Mouse (Mus musculus) kidney, embryonic 14.5 days (tissue): ENCODE measurements around the gene Zfp108. TPM values are rescaled to one million over a fixed set of nuclear protein-coding genes. Genes with fewer than 3 reads are reported as not detected.

Experiments
- ATAC-seq: fragments of 200-750 bp; cut with Nextera tagmentation; 2 replicates; pipeline ENCODE4 v1.8.0; 2017; ENCODE audit warnings: moderate number of reproducible peaks, mild to moderate bottlenecking, moderate TSS enrichment, moderate library complexity; ENCODE audit not compliant: low FRiP score, low TSS enrichment
- H3K27ac ChIP-seq: fragments of 300-500 bp; sonication (generic); 2 replicates; pipeline ENCODE4 v1.5.1; 2014; ENCODE audit warnings: low read depth, mild to moderate bottlenecking, low read length, moderate library complexity, mixed read lengths
- H3K27me3 ChIP-seq: fragments of 300-500 bp; sonication (generic); 2 replicates; pipeline ENCODE4 v1.6.1; 2014; ENCODE audit warnings: mild to moderate bottlenecking, low read length; ENCODE audit not compliant: control insufficient read depth, insufficient read depth
- H3K36me3 ChIP-seq: fragments of 300-500 bp; sonication (generic); 2 replicates; pipeline ENCODE4 v1.6.1; 2014; ENCODE audit warnings: low read length, mixed read lengths; ENCODE audit not compliant: control insufficient read depth, insufficient read depth
- H3K4me1 ChIP-seq: fragments of 300-500 bp; sonication (generic); 2 replicates; pipeline ENCODE4 v1.6.1; 2014; ENCODE audit warnings: low read length, mixed read lengths; ENCODE audit not compliant: control insufficient read depth, insufficient read depth
- H3K4me2 ChIP-seq: fragments of 300-500 bp; sonication (generic); replicated peaks from 2 replicates; pipeline ENCODE4 v1.6.1; 2014; ENCODE audit warnings: low read depth, mild to moderate bottlenecking, low read length
- H3K4me3 ChIP-seq: fragments of 300-500 bp; sonication (generic); 2 replicates; pipeline ENCODE4 v1.5.1; 2014; ENCODE audit warnings: mild to moderate bottlenecking, low read length
- H3K9ac ChIP-seq: fragments of 300-500 bp; sonication (generic); 2 replicates; pipeline ENCODE4 v1.6.1; 2014; ENCODE audit warnings: low read depth, mild to moderate bottlenecking, low read length, moderate library complexity
- H3K9me3 ChIP-seq: fragments of 300-500 bp; sonication (generic); 2 replicates; pipeline ENCODE4 v1.6.1; 2016; ENCODE audit warnings: low read length; ENCODE audit not compliant: control insufficient read depth
- WGBS: fragments of 180-500 bp; shearing (Covaris S2); extraction: QIAGEN DNeasy Blood & Tissue Kit; methylation state at CpG from one replicate; pipeline ENCODE4 v1.1.7; 2014; 5-methylcytosine and 5-hydroxymethylcytosine counted together
- polyA plus RNA-seq: library from polyadenylated mRNA; unstranded; fragments of >200 nt; fragmentation: Nextera tagmentation; extraction: Ambion mirVana; gene quantifications from 2 replicates; pipeline ENCODE4 v1.2.1, GENCODE M21; 2014

The Zfp108 gene
- polyA plus RNA-seq, 1 experiment from 2014 or later: 3.5 TPM

DNA sequence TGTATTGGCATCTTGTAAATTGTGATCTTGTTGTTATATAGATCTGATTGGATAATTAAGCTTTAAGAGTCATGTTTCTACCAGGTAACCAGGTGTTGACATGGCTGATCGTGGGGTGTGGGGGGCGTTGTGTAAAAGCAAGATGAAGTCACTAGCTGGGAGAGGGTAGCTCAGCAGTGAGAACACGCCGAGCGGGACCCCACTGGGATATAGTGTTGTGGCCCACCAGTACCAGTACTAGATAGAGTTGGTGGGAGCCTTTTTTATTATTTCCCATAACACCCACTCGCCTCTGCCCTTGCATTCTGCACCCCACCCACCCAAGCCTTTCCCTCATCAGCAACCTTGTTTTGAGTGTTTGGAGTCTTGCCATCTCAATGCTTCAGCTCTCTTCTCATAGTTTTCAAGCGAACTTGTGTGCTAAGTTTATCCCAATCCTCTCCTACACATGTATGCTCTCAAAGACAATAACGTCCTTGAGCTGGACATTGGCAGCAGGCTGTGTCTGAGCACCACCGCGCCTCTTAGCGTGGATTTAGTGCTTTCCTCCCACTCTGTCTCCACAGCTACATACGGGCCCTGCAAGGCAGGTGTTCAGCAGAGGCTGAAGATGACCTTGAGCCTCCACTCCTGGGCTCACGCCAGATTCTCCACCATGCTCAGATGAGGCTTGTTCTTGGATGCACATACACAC lies 4.9 kb downstream of the Zfp108 start:
- no peak overlapping the region for H3K4me3 ChIP-seq
- H3K27me3 ChIP-seq: no peaks in the 10 kb centered on the region
- H3K27ac ChIP-seq: no peak overlapping the region
- no peak overlapping the region for H3K4me2 ChIP-seq
- WGBS: 90% methylated on average over 13 of the region's 13 CpGs
- no peak overlapping the region for H3K9ac ChIP-seq
- ATAC-seq: no peak
- H3K36me3 ChIP-seq: peaks cover 15% of the 10 kb centered on the region; the same call in 1 of the 2 replicates
- no peaks in the 10 kb centered on the region; the same call in 1 of the 2 replicates for H3K4me1 ChIP-seq
- no peaks in the 10 kb centered on the region for H3K9me3 ChIP-seq

DNA sequence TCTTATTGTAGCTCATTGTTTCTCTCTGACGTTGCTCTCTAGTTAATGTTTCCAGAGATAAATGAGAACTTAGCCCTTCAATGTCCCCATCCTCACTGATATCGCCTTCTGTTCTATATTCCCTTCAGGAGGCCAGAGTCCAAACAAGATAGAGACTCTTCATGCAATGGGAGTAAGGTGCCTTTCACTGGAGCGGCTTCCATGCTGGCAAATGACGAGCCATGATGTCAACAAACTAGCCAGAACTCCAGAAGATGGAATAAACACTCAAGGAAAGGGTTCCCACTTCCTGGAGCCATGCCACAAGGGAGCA lies 5.4 kb downstream of the Zfp108 start:
- H3K4me2 ChIP-seq: no peak overlapping the region
- H3K4me3 ChIP-seq: no peak overlapping the region
- H3K9me3 ChIP-seq: no peaks in the 10 kb centered on the region
- H3K9ac ChIP-seq: no peak overlapping the region
- no peaks in the 10 kb centered on the region; the same call in 1 of the 2 replicates for H3K4me1 ChIP-seq
- peaks cover 15% of the 10 kb centered on the region; the same call in 1 of the 2 replicates for H3K36me3 ChIP-seq
- no peaks in the 10 kb centered on the region for H3K27me3 ChIP-seq
- 95% methylated on average over 4 of the region's 4 CpGs for WGBS
- H3K27ac ChIP-seq: no peak overlapping the region
- no peak for ATAC-seq

DNA sequence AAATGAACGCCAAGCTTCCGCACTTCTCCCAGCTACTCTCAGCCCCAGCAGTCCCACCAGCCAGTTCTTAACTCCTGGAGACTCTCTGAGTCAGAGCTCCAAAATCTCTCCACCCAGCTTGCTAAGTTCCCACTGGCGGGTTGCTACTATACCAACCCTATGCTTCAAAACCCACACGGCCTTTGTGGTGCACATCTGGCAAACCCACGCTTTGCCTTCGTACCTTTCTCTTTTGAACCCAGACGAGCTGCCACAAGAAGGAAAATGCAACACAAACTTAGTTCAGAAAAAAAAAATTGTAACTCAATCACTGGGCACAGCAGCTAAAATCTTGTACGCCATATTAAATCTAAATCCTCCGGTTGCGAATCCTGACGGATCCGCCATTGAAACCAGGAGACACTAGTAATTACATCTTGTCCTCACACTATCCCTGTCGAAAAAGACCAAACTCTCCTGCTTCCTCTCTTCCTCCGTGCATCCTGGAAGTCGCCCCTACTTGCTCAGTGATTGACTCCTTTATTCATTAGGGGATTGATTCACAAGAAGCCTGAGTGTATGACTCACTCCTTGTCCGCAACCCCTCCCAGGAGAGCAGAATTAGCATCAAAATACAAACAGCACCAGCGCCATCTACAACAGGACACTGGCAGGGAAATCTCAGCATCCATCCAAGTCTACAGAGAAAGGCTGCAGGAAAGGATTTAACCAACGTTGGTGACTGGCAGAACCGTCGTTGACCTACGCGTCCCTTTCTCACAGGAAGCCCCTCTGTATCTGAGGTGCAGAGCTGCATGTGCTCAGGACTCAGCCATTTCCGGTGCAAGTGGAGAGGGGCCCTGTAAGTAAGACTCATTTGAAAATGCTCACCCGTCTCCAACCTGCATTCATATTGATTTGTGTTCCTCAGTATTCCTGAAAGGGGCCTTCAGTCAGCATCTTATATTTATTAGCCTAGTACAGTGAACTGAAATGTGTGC lies 13.9 kb downstream of the Zfp108 start:
- no peak for ATAC-seq
- Histone ChIP-seq H3K27ac (no peak overlapping the region), H3K9me3 (no peaks in the 10 kb centered on the region), H3K4me1 (0 out of 2 replicates have a peak, but pooled peaks cover 3% of the 10 kb centered on the region), H3K27me3 (no peaks in the 10 kb centered on the region), H3K36me3 (0 out of 2 replicates have a peak, but pooled peaks cover under 1% of the 10 kb centered on the region), H3K9ac (no peak overlapping the region), H3K4me2 (no peak overlapping the region), H3K4me3 (no peak overlapping the region)
- 75% methylated on average over 24 of the region's 24 CpGs for WGBS

DNA sequence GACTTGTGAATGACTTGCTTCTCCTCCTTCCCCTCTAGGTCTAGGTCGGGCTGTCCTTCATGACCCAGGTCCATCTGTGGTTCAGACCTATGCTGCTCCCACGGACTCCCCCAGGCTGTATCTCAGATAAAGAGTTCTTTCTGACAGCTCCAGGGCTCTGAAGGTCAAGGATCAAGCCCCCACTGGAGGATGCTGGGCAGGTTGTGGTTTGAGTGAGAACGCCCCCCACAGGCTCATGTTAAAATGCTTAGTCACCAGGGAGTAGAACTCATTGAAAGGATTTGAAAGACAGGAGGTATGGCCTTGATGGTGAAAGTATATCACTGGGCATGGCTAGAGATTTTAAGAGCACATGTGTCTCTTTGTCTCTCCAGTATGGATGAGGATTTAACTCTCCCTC lies 14.7 kb downstream of the Zfp108 start:
- no peak overlapping the region for H3K27ac ChIP-seq
- no peak overlapping the region for H3K4me3 ChIP-seq
- no peaks in the 10 kb centered on the region for H3K9me3 ChIP-seq
- ATAC-seq: peak; percentile 28
- H3K4me1 ChIP-seq: 0 out of 2 replicates have a peak, but pooled peaks cover 3% of the 10 kb centered on the region
- no peaks in the 10 kb centered on the region for H3K27me3 ChIP-seq
- H3K9ac ChIP-seq: no peak overlapping the region
- H3K4me2 ChIP-seq: no peak overlapping the region
- H3K36me3 ChIP-seq: peaks cover 4% of the 10 kb centered on the region; the same call in 1 of the 2 replicates
- 76% methylated on average over 3 of the region's 3 CpGs for WGBS

DNA sequence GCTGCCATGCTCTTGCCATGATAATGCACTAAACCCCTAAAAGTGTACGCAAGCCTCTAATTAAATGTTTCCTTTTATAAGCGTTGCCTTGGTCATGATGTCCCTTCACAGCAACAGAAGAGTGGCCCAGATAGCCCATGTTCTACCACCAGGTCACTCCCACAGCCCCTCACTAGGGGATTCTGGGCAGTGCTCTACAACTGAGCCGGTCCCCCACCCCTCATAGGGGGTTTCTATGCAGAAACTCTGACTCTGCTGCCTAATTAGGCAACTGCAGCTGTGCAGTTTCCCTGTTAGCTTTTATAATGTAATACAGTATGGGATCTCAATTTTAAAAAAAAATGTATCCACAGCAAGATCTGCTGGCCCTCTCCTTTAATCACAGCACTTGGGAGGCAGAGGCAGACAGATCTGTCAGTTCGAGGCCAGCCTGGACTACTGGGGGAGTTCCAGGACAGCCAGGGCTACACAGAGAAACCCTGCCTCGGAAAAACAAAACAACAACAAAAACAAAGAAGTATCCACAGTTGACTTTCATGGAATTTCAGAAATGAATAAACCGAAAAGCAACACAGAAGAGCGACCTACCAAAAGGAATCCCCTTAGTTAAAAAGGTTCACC lies 15.2 kb downstream of the Zfp108 start:
- no peak overlapping the region for H3K27ac ChIP-seq
- ATAC-seq: peak; percentile 53
- H3K4me2 ChIP-seq: peak overlapping the region; percentile 74
- no peaks in the 10 kb centered on the region for H3K9me3 ChIP-seq
- no peaks in the 10 kb centered on the region for H3K27me3 ChIP-seq
- H3K9ac ChIP-seq: peak overlapping the region; percentile 82
- H3K4me3 ChIP-seq: peak overlapping the region; percentile 70
- 0 out of 2 replicates have a peak, but pooled peaks cover 3% of the 10 kb centered on the region for H3K4me1 ChIP-seq
- WGBS: 36% methylated on average over 7 of the region's 7 CpGs
- H3K36me3 ChIP-seq: peaks cover 9% of the 10 kb centered on the region

DNA sequence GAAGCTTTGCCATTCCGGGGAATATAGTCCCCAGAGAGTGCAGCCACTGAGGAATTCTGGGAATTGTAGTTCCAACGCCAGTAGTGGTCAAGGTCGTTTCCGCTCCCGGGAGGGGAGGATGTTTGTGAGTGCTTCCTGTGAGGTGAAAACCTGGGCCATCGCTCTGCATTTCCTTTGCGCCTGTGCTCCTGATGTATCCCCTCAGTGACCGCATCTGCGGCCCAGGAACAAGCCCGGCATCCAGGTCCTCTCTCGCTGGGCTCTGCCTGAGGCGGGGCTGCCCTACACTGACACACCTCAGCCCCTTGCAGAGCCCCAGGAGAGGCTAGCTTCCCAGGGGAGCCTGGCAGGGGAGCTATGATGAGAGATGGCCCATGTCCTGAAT lies 15.7 kb downstream of the Zfp108 start, which contains the start of gene Zfp93:
Zfp93 (plus strand) TSS at position 133 of the 385 bp plus-strand sequence.
- H3K4me3 ChIP-seq: peak within 1 kb of the TSS; percentile 70
- H3K9me3 ChIP-seq: no peaks in the 10 kb centered on the region
- peak within 1 kb of the TSS; percentile 82 for H3K9ac ChIP-seq
- H3K27me3 ChIP-seq: no peaks in the 10 kb centered on the region
- H3K4me1 ChIP-seq: 0 out of 2 replicates have a peak, but pooled peaks cover 3% of the 10 kb centered on the region
- H3K36me3 ChIP-seq: peaks cover 14% of the 10 kb centered on the region
- peak within 1 kb of the TSS; percentile 74 for H3K4me2 ChIP-seq
- ATAC-seq: peak; percentile 96
- H3K27ac ChIP-seq: peak within 1 kb of the TSS; percentile 65; the same call in 1 of the 2 replicates
- under 1% methylated on average over 12 of the region's 12 CpGs for WGBS

DNA sequence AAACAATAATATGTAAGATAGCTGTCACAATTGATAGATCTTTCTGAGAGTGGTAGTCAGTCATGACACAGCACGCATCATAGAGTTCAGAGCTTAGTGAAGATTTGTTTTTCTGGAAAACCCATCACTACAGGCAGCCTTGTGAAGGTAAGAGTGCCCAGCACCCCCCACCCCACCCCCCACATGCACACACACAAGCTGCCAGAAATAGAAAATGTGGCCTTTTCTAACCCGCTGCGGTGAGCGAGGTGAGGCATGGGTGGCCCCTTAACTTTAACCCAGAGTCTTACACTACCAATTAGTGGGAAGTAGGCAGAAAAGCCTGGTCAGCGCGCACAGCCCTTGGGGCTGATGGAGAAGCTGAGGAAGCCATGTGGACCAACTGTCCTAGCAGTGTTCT lies 16.6 kb downstream of the Zfp108 start:
- H3K9me3 ChIP-seq: no peaks in the 10 kb centered on the region
- H3K4me3 ChIP-seq: no peak overlapping the region
- no peak overlapping the region for H3K9ac ChIP-seq
- 95% methylated on average over 6 of the region's 6 CpGs for WGBS
- no peak for ATAC-seq
- H3K4me1 ChIP-seq: 0 out of 2 replicates have a peak, but pooled peaks cover 3% of the 10 kb centered on the region
- H3K27ac ChIP-seq: no peak overlapping the region
- H3K36me3 ChIP-seq: peaks cover 16% of the 10 kb centered on the region
- H3K27me3 ChIP-seq: no peaks in the 10 kb centered on the region
- H3K4me2 ChIP-seq: peak overlapping the region; percentile 74; the same call in 1 of the 2 replicates

DNA sequence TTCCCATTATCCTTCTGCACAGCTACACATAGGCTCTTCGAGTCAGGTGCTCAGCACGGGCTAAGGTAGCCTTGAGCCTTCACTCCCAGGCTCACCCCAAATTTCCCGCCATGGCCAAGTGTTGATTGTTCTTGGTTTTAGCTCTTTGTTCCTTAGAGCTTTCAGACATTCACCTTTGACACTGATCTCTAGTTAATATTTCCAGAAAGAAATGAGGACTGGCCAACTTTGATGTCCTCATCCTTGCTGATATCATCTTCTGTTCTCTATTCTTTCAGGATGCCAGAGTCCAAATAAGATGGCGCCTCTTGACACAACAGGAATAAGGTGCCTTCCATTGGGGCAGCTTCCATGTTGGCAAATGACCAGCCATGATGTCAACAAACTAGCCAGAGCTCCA lies 19.9 kb downstream of the Zfp108 start:
- WGBS: 97% methylated on average over 4 of the region's 4 CpGs
- Histone ChIP-seq H3K27ac (no peak overlapping the region), H3K36me3 (peaks cover 18% of the 10 kb centered on the region), H3K9me3 (no peaks in the 10 kb centered on the region), H3K27me3 (no peaks in the 10 kb centered on the region), H3K4me3 (no peak overlapping the region), H3K4me1 (0 out of 2 replicates have a peak, but pooled peaks cover 3% of the 10 kb centered on the region), H3K4me2 (no peak overlapping the region), H3K9ac (no peak overlapping the region)
- ATAC-seq: no peak
